Mouse (Mus musculus) ES-E14 (cell line): ENCODE measurements at regions not wholly inside any gene's neighbourhood (a gene's known extent, or its start where the extent isn't known, plus 50 kb on each side); places are given as distances from the start of the nearest gene placed in this dataset.

Experiments used
- ZC3H11A ChIP-seq: IDR thresholded peaks from 2 replicates; pipeline ENCODE4 v1.6.1; 2012; ENCODE audit warnings: low read depth, mild to moderate bottlenecking, inconsistent platforms, low read length, borderline replicate concordance
- ZNF384 ChIP-seq: IDR thresholded peaks from 2 replicates; pipeline ENCODE4 v1.6.1; 2012; ENCODE audit warnings: low read depth, low read length, inconsistent platforms

DNA sequence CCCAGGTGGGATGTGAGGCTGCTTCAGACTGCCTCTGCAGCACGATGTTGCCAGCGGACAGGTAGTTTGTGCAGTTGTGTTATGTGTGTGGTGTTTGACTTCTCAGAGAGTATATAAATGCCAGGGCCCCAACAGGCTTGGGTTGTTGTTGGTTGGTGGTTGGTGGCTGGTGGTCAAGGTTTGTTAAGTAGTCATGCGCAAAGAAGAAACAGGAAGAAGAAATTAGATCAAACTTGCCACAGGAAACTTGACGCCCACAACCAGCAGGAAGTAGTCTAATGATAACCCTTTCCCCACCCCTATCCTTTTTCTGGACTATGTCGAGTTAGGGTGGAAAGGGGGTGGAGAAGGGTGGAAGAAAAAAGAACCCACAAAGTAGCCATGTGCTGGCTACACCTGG is 56.2 kb upstream of the Prmt8 start:
- no peak for TF ChIP-seq ZNF384
- no peak for TF ChIP-seq ZC3H11A
